Mouse (Mus musculus): ENCODE measurements around the gene Gm10801.
"Not testable (repeated sequence)": the region's sequence is repeated elsewhere in the genome, so short reads cannot be mapped to it uniquely, and the experiment has no call there.

Gene Gm10801

DNA sequence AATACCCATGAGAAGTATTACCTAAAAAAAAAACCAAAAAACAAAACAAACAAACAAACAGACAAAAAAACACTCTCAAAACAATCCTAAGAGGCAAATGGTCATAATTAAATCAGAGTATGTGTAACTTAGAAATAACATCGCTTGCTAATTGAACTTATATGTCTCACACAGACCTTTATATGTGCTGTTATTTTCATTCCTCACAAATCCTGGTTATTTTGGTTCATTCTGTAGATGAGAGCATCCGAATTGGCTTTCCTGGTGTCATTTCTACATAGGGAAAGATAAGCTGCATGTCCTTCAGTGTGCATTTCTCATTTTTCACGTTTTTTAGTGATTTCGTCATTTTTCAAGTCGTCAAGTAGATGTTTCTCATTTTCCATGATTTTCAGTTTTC, at the start of gene Gm10801:
Gm10801 (plus strand) TSS at position 301 of the 400 bp plus-strand sequence.
- not testable (repeated sequence) for DNase-seq (ENCODE audit: low spot score in 2 of 2)

DNA sequence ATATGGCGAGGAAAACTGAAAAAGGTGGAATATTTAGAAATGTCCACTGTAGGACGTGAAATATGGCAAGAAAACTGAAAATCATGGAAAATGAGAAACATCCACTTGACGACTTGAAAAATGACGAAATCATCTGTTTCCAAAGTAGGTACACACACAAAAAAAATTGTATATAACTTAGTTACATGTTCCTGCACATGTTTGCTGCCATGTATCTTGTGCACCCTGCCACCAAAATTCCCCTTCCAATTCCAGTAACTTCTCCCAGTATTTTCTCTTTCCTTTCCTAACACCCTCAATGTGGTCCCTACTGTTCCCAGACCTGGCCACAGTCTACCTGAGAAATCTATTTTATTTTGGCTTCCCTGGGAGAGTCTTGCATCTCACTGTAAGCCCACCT, 5.2 kb downstream of the Gm10801 start, which contains the start of gene Gm10800:
Gm10800 (minus strand) TSS at position 101 of the 400 bp plus-strand sequence.
- not testable (repeated sequence) for DNase-seq (ENCODE audit: low spot score in 2 of 2)

DNA sequence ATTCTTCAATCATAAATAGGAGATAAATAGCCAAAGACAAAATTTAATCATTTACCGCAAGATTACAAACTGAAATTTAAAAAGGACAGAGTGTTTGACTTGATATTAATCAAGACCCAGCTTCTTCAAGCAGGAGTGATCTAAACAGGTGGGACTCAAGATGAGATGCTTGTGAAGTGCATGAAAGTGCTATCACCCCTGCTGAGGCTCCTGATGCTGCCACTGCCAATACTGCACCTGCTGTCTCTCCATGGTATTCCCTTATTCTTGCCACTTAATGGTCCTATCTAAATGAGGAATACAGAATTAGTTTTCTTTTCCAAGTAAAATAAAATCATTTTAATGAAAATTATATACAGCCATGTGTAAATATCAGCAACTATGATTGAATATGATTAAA, 35.5 kb downstream of the Gm10801 start:
- no peak for DNase-seq (ENCODE audit: low spot score in 2 of 2)

Data from frontal cortex, postnatal 25 days (tissue).